Mouse (Mus musculus): ENCODE results near the gene Gm38431. TPM values are rescaled to one million over a fixed set of nuclear protein-coding genes. Genes with fewer than 3 reads are reported as not detected.

Gm38431 gene
- polyA plus RNA-seq, 1 experiment from 2014 or later = 0.91 TPM

DNA sequence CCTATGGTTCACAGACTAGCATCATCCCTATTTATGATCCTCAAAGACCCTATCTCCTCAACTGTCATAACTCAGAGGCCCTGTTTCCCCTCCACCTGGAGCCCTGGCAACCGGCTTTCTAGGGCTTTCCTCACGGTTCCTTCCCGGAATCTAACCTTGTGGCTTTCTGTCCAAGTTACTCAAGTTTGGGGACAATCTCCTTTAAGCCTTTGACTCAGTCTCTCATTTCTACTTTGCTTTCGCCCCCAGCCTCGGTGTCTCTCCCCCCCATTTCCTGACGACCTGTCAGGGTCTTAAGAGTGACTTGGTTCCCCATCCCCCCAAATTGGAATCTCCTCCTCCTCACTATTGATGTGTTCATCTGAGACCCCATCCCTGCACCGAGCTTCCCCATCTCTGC is 59.3 kb downstream of the Gm38431 start:
- Histone ChIP-seq H3K9ac (ENCODE audit: low read depth, low read length) (no peak overlapping the region), H3K4me1 (replicated peaks; ENCODE audit: insufficient read depth, low read length) (peaks cover 34% of the 10 kb centered on the region)
- WGBS = 2% methylated on average over 7 of the region's 7 CpGs

DNA sequence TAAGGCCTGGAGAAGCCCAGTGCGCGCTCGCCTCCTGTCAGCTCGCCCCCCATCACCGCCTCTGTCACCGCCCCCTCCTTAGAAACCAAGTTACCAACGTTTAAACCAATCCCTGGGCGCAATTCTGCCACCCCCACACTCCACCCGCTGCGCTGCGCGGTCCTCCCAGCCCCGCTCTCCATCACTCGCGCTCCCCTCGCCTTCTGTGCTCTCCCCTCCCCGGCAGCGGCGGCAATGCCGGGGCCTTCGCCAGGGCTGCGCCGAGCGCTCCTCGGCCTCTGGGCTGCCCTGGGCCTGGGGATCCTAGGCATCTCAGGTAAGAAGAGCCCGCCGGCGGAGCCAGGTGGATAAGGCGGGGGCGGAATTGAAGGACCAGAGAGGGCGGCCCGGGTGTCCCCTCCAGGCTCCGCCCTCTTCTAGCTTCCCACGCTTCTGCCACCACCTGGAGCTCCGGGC is 59.9 kb downstream of the Gm38431 start, which contains the start of gene Icam5:
Icam5 (plus strand) TSS at position 178 of the 456 bp plus-strand sequence.
- peak within 1 kb of the TSS; percentile 44 for H3K4me3 ChIP-seq (replicated peaks; ENCODE audit: low read depth, low read length)
- under 1% methylated on average over 33 of the region's 35 CpGs for WGBS
- peaks cover 29% of the 10 kb centered on the region for H3K4me1 ChIP-seq (replicated peaks; ENCODE audit: insufficient read depth, low read length)
- no peak for DNase-seq (ENCODE audit: low spot score)
- H3K9ac ChIP-seq (ENCODE audit: low read depth, low read length) = peak within 1 kb of the TSS; percentile 24
- no peaks in the 10 kb centered on the region for H3K9me3 ChIP-seq (replicated peaks; ENCODE audit: low read length)
- no peak within 1 kb of the TSS for H3K27ac ChIP-seq
- peaks cover 40% of the 10 kb centered on the region for H3K27me3 ChIP-seq (ENCODE audit: insufficient read depth, low read length)
- H3K4me2 ChIP-seq (ENCODE audit: low read length) = peak within 1 kb of the TSS; percentile 93
- no peak for TF ChIP-seq CTCF (IDR thresholded peaks at IDR 0.05; ENCODE audit: low read depth)
- no peaks in the 10 kb centered on the region for H3K36me3 ChIP-seq (ENCODE audit: insufficient read depth, low read length)
- no peak for ATAC-seq (replicated peaks; ENCODE audit: low FRiP score, low read depth)

More for the DNA sequence above, 59.3 kb downstream of the Gm38431 start:
- H3K4me2 ChIP-seq (ENCODE audit: low read length) = peak overlapping the region; percentile 93
- H3K27ac ChIP-seq = no peak overlapping the region
- no peaks in the 10 kb centered on the region for H3K9me3 ChIP-seq (replicated peaks; ENCODE audit: low read length)
- no peaks in the 10 kb centered on the region for H3K36me3 ChIP-seq (ENCODE audit: insufficient read depth, low read length)
- H3K27me3 ChIP-seq (ENCODE audit: insufficient read depth, low read length) = peaks cover 46% of the 10 kb centered on the region
- no peak for TF ChIP-seq CTCF (IDR thresholded peaks at IDR 0.05; ENCODE audit: low read depth)
- ATAC-seq (replicated peaks; ENCODE audit: low FRiP score, low read depth) (no peak), DNase-seq (ENCODE audit: low spot score) (no peak)
- peak overlapping the region; percentile 44 for H3K4me3 ChIP-seq (replicated peaks; ENCODE audit: low read depth, low read length)

DNA sequence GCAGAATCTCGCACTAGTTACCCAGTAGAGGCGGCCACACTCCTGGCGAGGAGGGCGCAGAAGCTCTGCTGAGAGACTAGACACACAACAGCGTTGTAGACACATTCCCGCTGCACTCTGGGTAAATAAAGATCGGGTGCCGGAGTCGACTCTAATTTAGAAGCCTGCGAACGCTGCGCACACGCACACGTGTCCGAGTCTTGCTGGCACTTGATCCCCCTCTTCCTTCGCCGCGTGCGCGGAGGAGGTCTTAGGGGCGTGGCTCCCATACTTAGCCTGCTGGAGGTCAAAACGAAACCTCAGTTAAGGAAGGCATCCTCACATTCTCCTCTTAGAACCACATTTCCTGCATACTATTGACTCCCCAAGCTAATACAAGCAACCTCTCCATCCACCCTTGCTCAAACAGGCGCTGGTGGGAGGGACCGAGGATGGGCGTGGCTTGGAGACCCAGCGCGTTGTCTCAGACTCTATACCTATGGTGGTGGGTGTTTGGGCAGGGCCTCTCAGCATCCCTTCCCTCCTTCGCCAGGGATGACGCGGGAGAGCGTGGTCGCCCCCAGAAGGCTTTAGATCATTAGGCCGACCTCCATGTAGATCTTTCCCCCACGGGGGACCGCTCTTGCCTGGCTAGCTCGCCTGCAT is 60.4 kb downstream of the Gm38431 start:
- peaks cover 34% of the 10 kb centered on the region for H3K27me3 ChIP-seq (ENCODE audit: insufficient read depth, low read length)
- H3K36me3 ChIP-seq (ENCODE audit: insufficient read depth, low read length) = no peaks in the 10 kb centered on the region
- ATAC-seq (replicated peaks; ENCODE audit: low FRiP score, low read depth) (peak; percentile 2; the same call in 1 of the 2 replicates), DNase-seq (ENCODE audit: low spot score) (peak; percentile 80)
- no peak overlapping the region for H3K27ac ChIP-seq
- H3K4me1 ChIP-seq (replicated peaks; ENCODE audit: insufficient read depth, low read length) = peaks cover 29% of the 10 kb centered on the region
- H3K4me2 ChIP-seq (ENCODE audit: low read length) = peak overlapping the region; percentile 93
- under 1% methylated on average over 36 of the region's 36 CpGs for WGBS
- no peak overlapping the region for H3K9ac ChIP-seq (ENCODE audit: low read depth, low read length)
- no peak for TF ChIP-seq CTCF (IDR thresholded peaks at IDR 0.05; ENCODE audit: low read depth)
- no peaks in the 10 kb centered on the region for H3K9me3 ChIP-seq (replicated peaks; ENCODE audit: low read length)
- H3K4me3 ChIP-seq (replicated peaks; ENCODE audit: low read depth, low read length) = peak overlapping the region; percentile 44

DNA sequence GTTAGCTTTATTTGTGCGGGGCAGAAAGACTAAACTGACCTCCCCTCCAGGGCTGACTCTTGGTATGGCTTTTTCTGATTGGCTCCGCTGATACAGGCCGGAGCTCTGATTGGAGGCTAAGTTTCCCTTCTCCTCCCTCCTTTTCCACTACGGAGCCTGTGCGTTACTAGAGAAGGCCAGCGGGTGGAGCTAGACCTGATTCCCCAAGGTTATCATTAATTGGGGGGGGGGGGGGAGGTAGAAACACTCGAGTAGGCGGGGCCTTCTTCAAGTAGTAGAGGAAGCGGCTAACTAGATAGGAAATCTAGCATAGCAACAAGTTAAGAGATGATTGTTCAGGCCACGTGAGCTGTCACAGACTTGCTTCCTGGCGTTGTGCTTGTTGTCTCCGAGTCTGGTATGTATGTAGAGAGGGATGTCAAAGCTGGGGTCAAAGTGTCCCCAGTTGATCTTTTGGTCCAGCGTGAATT is 61.0 kb downstream of the Gm38431 start:
- no peak overlapping the region for H3K27ac ChIP-seq
- H3K9me3 ChIP-seq (replicated peaks; ENCODE audit: low read length) = no peaks in the 10 kb centered on the region
- H3K9ac ChIP-seq (ENCODE audit: low read depth, low read length) = no peak overlapping the region
- H3K4me3 ChIP-seq (replicated peaks; ENCODE audit: low read depth, low read length) = peak overlapping the region; percentile 44
- DNase-seq (ENCODE audit: low spot score) = peak; percentile 97
- peak overlapping the region; percentile 93 for H3K4me2 ChIP-seq (ENCODE audit: low read length)
- 0% methylated on average over 13 of the region's 13 CpGs for WGBS
- no peaks in the 10 kb centered on the region for H3K36me3 ChIP-seq (ENCODE audit: insufficient read depth, low read length)
- peak; percentile 73 for TF ChIP-seq CTCF (IDR thresholded peaks at IDR 0.05; ENCODE audit: low read depth)
- peaks cover 25% of the 10 kb centered on the region for H3K4me1 ChIP-seq (replicated peaks; ENCODE audit: insufficient read depth, low read length)
- H3K27me3 ChIP-seq (ENCODE audit: insufficient read depth, low read length) = peaks cover 29% of the 10 kb centered on the region
- peak; percentile 47; the same call in 1 of the 2 replicates for ATAC-seq (replicated peaks; ENCODE audit: low FRiP score, low read depth)

DNA sequence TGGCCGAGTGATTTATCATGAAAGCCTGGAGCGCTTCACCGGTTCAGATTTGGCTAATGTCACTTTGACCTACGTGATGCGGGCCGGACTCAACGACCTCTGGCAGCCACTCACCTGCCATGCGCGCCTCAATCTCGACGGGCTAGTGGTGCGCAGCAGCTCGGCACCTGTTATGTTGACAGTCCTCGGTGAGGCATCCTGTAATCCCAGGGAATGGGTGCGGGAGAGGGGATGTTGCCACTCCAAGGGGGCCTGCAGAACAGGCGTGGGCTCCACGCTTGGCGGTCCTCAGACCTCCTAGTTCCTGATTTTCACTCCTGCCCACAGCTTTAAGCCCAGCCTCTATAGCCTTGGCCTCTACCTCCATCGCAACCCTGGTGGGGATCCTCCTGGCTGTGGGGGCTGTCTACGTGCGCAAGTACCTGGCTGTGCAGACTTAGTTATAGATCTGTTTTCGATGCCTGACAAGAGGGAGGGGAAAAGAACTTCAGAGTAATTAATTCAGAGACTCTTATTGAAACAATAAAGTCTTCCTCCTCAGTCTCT is 61.7 kb downstream of the Gm38431 start:
- peaks cover 25% of the 10 kb centered on the region for H3K4me1 ChIP-seq (replicated peaks; ENCODE audit: insufficient read depth, low read length)
- 0 out of 2 replicates have a peak overlapping the region, but pooled peaks have one; percentile 6 for H3K4me3 ChIP-seq (replicated peaks; ENCODE audit: low read depth, low read length)
- H3K27ac ChIP-seq = no peak overlapping the region
- 29% methylated on average over 22 of the region's 22 CpGs for WGBS
- no peak for DNase-seq (ENCODE audit: low spot score)
- no peak for ATAC-seq (replicated peaks; ENCODE audit: low FRiP score, low read depth)
- no peaks in the 10 kb centered on the region for H3K36me3 ChIP-seq (ENCODE audit: insufficient read depth, low read length)
- no peak overlapping the region for H3K9ac ChIP-seq (ENCODE audit: low read depth, low read length)
- no peak for TF ChIP-seq CTCF (IDR thresholded peaks at IDR 0.05; ENCODE audit: low read depth)
- peaks cover 22% of the 10 kb centered on the region for H3K27me3 ChIP-seq (ENCODE audit: insufficient read depth, low read length)
- H3K4me2 ChIP-seq (ENCODE audit: low read length) = peak overlapping the region; percentile 93
- H3K9me3 ChIP-seq (replicated peaks; ENCODE audit: low read length) = no peaks in the 10 kb centered on the region

DNA sequence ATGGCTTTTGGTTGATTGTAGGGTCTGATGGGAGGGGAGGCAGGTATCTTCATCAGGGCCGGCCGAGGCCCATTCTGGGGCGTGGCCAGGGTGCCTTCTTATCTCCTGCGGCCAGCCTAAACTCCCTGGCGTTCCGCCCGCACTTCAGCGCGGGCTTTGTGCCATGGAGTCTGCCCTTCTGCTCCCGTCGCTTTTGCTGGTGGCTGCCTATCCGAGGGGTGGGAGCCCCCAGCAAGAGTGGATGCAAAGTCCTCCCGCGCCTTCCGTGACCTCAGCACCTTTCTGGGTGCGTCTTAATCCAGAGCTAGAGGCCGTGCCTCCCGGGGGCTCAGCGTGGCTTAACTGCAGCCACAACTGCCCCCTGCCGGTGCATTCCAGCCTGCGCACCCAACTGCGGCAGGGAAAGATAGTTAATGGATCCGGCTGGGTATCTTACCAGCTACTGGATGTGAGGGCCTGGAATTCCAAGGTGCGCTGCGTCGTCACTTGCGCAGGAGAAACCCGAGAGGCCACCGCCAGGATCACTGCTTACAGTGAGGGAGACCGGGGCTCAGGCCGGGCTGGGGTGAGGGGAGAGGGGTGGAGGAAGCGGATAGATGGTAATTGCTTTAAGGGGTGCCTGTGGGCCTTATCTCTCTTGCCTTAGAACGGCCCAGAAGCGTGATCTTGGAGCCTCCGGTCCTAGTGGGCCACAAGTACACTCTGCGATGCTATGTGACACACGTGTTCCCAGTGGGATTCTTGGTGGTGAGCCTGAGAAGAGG is 62.3 kb downstream of the Gm38431 start, which contains the start of gene Icam4:
Icam4 (plus strand) TSS at position 83 of the 764 bp plus-strand sequence.
- TF ChIP-seq CTCF (IDR thresholded peaks at IDR 0.05; ENCODE audit: low read depth) = peak; percentile 88
- ATAC-seq (replicated peaks; ENCODE audit: low FRiP score, low read depth) = peak; percentile 11; the same call in 1 of the 2 replicates
- Histone ChIP-seq H3K9ac (ENCODE audit: low read depth, low read length) (peak within 1 kb of the TSS; percentile 36; the same call in 1 of the 2 replicates), H3K4me1 (replicated peaks; ENCODE audit: insufficient read depth, low read length) (peaks cover 25% of the 10 kb centered on the region), H3K9me3 (replicated peaks; ENCODE audit: low read length) (no peaks in the 10 kb centered on the region), H3K4me3 (replicated peaks; ENCODE audit: low read depth, low read length) (peak within 1 kb of the TSS; percentile 20; the same call in 1 of the 2 replicates), H3K27me3 (ENCODE audit: insufficient read depth, low read length) (peaks cover 15% of the 10 kb centered on the region), H3K36me3 (ENCODE audit: insufficient read depth, low read length) (no peaks in the 10 kb centered on the region), H3K4me2 (ENCODE audit: low read length) (peak within 1 kb of the TSS; percentile 93), H3K27ac (no peak within 1 kb of the TSS)
- peak; percentile 82 for DNase-seq (ENCODE audit: low spot score)
- WGBS = 3% methylated on average over 37 of the region's 37 CpGs
